Mouse (Mus musculus): ENCODE data around the gene Cux2. TPM values are rescaled to one million over a fixed set of nuclear protein-coding genes. Genes with fewer than 3 reads are reported as not detected.
A peak's percentile ranks its signal among the peaks of the same experiment; 100 is the strongest.

The Cux2 gene
- polyA plus RNA-seq, 2 experiments: 3.0 to 6.1 TPM

- H3K36me3 ChIP-seq (ENCODE audit: control insufficient read depth, insufficient read depth, low read length): no peaks in the 10 kb centered on the region
- no peak for TF ChIP-seq POLR2A (IDR thresholded peaks at IDR 0.05; ENCODE audit: borderline replicate concordance, extremely low read depth, insufficient read depth, insufficient read length)
- no peak overlapping the region for H3K27ac ChIP-seq (replicated peaks; ENCODE audit: low read depth, low read length)
- H3K4me1 ChIP-seq (ENCODE audit: control insufficient read depth, insufficient read depth, low read length): peaks cover 12% of the 10 kb centered on the region
- H3K4me2 ChIP-seq (replicated peaks; ENCODE audit: low read depth, low read length, severe bottlenecking): no peak overlapping the region
- ATAC-seq (ENCODE audit: low FRiP score, low read depth): no peak
- peaks cover 12% of the 10 kb centered on the region for H3K27me3 ChIP-seq (ENCODE audit: control insufficient read depth, insufficient read depth, low read length)
- no peak for DNase-seq (ENCODE audit: low spot score)
- no peak overlapping the region for H3K4me3 ChIP-seq (replicated peaks; ENCODE audit: low read length)
- no peak overlapping the region for H3K9ac ChIP-seq (ENCODE audit: low read depth, low read length, severe bottlenecking)
- WGBS: 25% methylated on average over 4 of the region's 4 CpGs
- no peaks in the 10 kb centered on the region for H3K9me3 ChIP-seq (ENCODE audit: control insufficient read depth, low read length)
Measured at GRCm38 (mm10) chr5:121845361-121845760, 204.5 kb downstream of the Cux2 start.

GRCm38 (mm10) chr5:121843138-121843905 is 206.6 kb downstream of the Cux2 start:
- H3K9me3 ChIP-seq (ENCODE audit: control insufficient read depth, low read length): no peaks in the 10 kb centered on the region
- H3K9ac ChIP-seq (ENCODE audit: low read depth, low read length, severe bottlenecking): no peak overlapping the region
- WGBS: 16% methylated on average over 17 of the region's 17 CpGs
- ATAC-seq (ENCODE audit: low FRiP score, low read depth): no peak
- peak overlapping the region; percentile 53 for H3K4me3 ChIP-seq (replicated peaks; ENCODE audit: low read length)
- H3K4me1 ChIP-seq (ENCODE audit: control insufficient read depth, insufficient read depth, low read length): peaks cover 11% of the 10 kb centered on the region; the same call in 1 of the 2 replicates
- DNase-seq (ENCODE audit: low spot score): no peak
- H3K27me3 ChIP-seq (ENCODE audit: control insufficient read depth, insufficient read depth, low read length): peaks cover 17% of the 10 kb centered on the region
- no peak for TF ChIP-seq POLR2A (IDR thresholded peaks at IDR 0.05; ENCODE audit: borderline replicate concordance, extremely low read depth, insufficient read depth, insufficient read length)
- H3K36me3 ChIP-seq (ENCODE audit: control insufficient read depth, insufficient read depth, low read length): no peaks in the 10 kb centered on the region
- peak overlapping the region; percentile 78 for H3K4me2 ChIP-seq (replicated peaks; ENCODE audit: low read depth, low read length, severe bottlenecking)
- no peak overlapping the region for H3K27ac ChIP-seq (replicated peaks; ENCODE audit: low read depth, low read length)

- WGBS: 2% methylated on average over 32 of the region's 33 CpGs
- H3K4me3 ChIP-seq (replicated peaks; ENCODE audit: low read length): peak overlapping the region; percentile 53
- H3K27me3 ChIP-seq (ENCODE audit: control insufficient read depth, insufficient read depth, low read length): peaks cover 17% of the 10 kb centered on the region
- DNase-seq (ENCODE audit: low spot score): peak; percentile 69
- peak overlapping the region; percentile 52 for H3K9ac ChIP-seq (ENCODE audit: low read depth, low read length, severe bottlenecking)
- TF ChIP-seq POLR2A (IDR thresholded peaks at IDR 0.05; ENCODE audit: borderline replicate concordance, extremely low read depth, insufficient read depth, insufficient read length): no peak
- no peak overlapping the region for H3K27ac ChIP-seq (replicated peaks; ENCODE audit: low read depth, low read length)
- H3K4me1 ChIP-seq (ENCODE audit: control insufficient read depth, insufficient read depth, low read length): peaks cover 15% of the 10 kb centered on the region
- ATAC-seq (ENCODE audit: low FRiP score, low read depth): peak; percentile 66; the same call in 1 of the 2 replicates
- no peaks in the 10 kb centered on the region for H3K36me3 ChIP-seq (ENCODE audit: control insufficient read depth, insufficient read depth, low read length)
- no peaks in the 10 kb centered on the region for H3K9me3 ChIP-seq (ENCODE audit: control insufficient read depth, low read length)
- H3K4me2 ChIP-seq (replicated peaks; ENCODE audit: low read depth, low read length, severe bottlenecking): peak overlapping the region; percentile 78
Measured at GRCm38 (mm10) chr5:121842665-121843118, 207.2 kb downstream of the Cux2 start.

GRCm38 (mm10) chr5:121841973-121842372 is 207.9 kb downstream of the Cux2 start:
- no peak for ATAC-seq (ENCODE audit: low FRiP score, low read depth)
- Histone ChIP-seq H3K27me3 (ENCODE audit: control insufficient read depth, insufficient read depth, low read length) (peaks cover 17% of the 10 kb centered on the region), H3K4me2 (replicated peaks; ENCODE audit: low read depth, low read length, severe bottlenecking) (no peak overlapping the region; the same call in 1 of the 2 replicates), H3K4me3 (replicated peaks; ENCODE audit: low read length) (no peak overlapping the region; the same call in 1 of the 2 replicates), H3K4me1 (ENCODE audit: control insufficient read depth, insufficient read depth, low read length) (peaks cover 17% of the 10 kb centered on the region), H3K36me3 (ENCODE audit: control insufficient read depth, insufficient read depth, low read length) (no peaks in the 10 kb centered on the region), H3K9me3 (ENCODE audit: control insufficient read depth, low read length) (no peaks in the 10 kb centered on the region), H3K9ac (ENCODE audit: low read depth, low read length, severe bottlenecking) (no peak overlapping the region), H3K27ac (replicated peaks; ENCODE audit: low read depth, low read length) (no peak overlapping the region)
- WGBS: 53% methylated on average over 10 of the region's 10 CpGs
- no peak for TF ChIP-seq POLR2A (IDR thresholded peaks at IDR 0.05; ENCODE audit: borderline replicate concordance, extremely low read depth, insufficient read depth, insufficient read length)
- DNase-seq (ENCODE audit: low spot score): no peak

GRCm38 (mm10) chr5:121841516-121841915 is 208.4 kb downstream of the Cux2 start:
- ATAC-seq (ENCODE audit: low FRiP score, low read depth) (no peak), DNase-seq (ENCODE audit: low spot score) (no peak)
- no peaks in the 10 kb centered on the region for H3K36me3 ChIP-seq (ENCODE audit: control insufficient read depth, insufficient read depth, low read length)
- no peaks in the 10 kb centered on the region for H3K9me3 ChIP-seq (ENCODE audit: control insufficient read depth, low read length)
- H3K4me2 ChIP-seq (replicated peaks; ENCODE audit: low read depth, low read length, severe bottlenecking): no peak overlapping the region
- 91% methylated on average over 9 of the region's 9 CpGs for whole genome bisulfite sequencing
- H3K27ac ChIP-seq (replicated peaks; ENCODE audit: low read depth, low read length): no peak overlapping the region
- H3K4me3 ChIP-seq (replicated peaks; ENCODE audit: low read length): no peak overlapping the region
- peaks cover 17% of the 10 kb centered on the region for H3K27me3 ChIP-seq (ENCODE audit: control insufficient read depth, insufficient read depth, low read length)
- H3K4me1 ChIP-seq (ENCODE audit: control insufficient read depth, insufficient read depth, low read length): peaks cover 17% of the 10 kb centered on the region
- no peak overlapping the region for H3K9ac ChIP-seq (ENCODE audit: low read depth, low read length, severe bottlenecking)
- no peak for TF ChIP-seq POLR2A (IDR thresholded peaks at IDR 0.05; ENCODE audit: borderline replicate concordance, extremely low read depth, insufficient read depth, insufficient read length)
